Mouse (Mus musculus) embryonic facial prominence, embryonic 11.5 days (tissue): ENCODE measurements around the gene Sin3a. TPM values are rescaled to one million over a fixed set of nuclear protein-coding genes. Genes with fewer than 3 reads are reported as not detected.
A peak's percentile ranks its signal among the peaks of the same experiment; 100 is the strongest.

ENCODE experiments used
- ATAC-seq: fragments of 200-750 bp; cut with Nextera tagmentation; replicated peaks from 2 replicates; pipeline ENCODE4 v1.8.0; 2017; ENCODE audit warnings: low read depth; ENCODE audit not compliant: insufficient number of reproducible peaks, low FRiP score, low TSS enrichment
- DNase-seq: peaks from one replicate; pipeline ENCODE4 v3.0.0-alpha.2; 2015; ENCODE audit warnings: low spot score
- H3K27ac ChIP-seq: fragments of 300-500 bp; sonication (generic); replicated peaks from 2 replicates; pipeline ENCODE4 v1.5.1; 2014; ENCODE audit warnings: mild to moderate bottlenecking, low read depth, low read length, control low read depth
- H3K27me3 ChIP-seq: fragments of 300-500 bp; sonication (generic); 2 replicates; pipeline ENCODE4 v1.6.1; 2014; ENCODE audit warnings: mild to moderate bottlenecking, low read length, moderate library complexity, mixed read lengths; ENCODE audit not compliant: control insufficient read depth, insufficient read depth
- H3K36me3 ChIP-seq: fragments of 300-500 bp; sonication (generic); replicated peaks from 2 replicates; pipeline ENCODE4 v1.6.1; 2014; ENCODE audit warnings: low read depth, mild to moderate bottlenecking, low read length, moderate library complexity, mixed read lengths; ENCODE audit not compliant: control insufficient read depth, insufficient read depth
- H3K4me1 ChIP-seq: fragments of 300-500 bp; sonication (generic); 2 replicates; pipeline ENCODE4 v1.6.1; 2014; ENCODE audit warnings: low read length, mixed read lengths; ENCODE audit not compliant: control insufficient read depth, insufficient read depth
- H3K4me2 ChIP-seq: fragments of 300-500 bp; sonication (generic); 2 replicates; pipeline ENCODE4 v1.6.1; 2014; ENCODE audit warnings: low read depth, mild to moderate bottlenecking, control low read depth, low read length, moderate library complexity
- H3K4me3 ChIP-seq: fragments of 300-500 bp; sonication (generic); 2 replicates; pipeline ENCODE4 v1.5.1; 2014; ENCODE audit warnings: low read depth, low read length, control low read depth
- H3K9ac ChIP-seq: fragments of 300-500 bp; sonication (generic); replicated peaks from 2 replicates; pipeline ENCODE4 v1.6.1; 2014; ENCODE audit warnings: mild to moderate bottlenecking, control low read depth, low read length
- H3K9me3 ChIP-seq: fragments of 300-500 bp; sonication (generic); replicated peaks from 2 replicates; pipeline ENCODE4 v1.6.1; 2016; ENCODE audit warnings: mild to moderate bottlenecking, low read length, inconsistent platforms, mixed read lengths; ENCODE audit not compliant: control insufficient read depth
- WGBS: fragments of 180-500 bp; shearing (Covaris S2); extraction: QIAGEN DNeasy Blood & Tissue Kit; methylation state at CpG from one replicate; pipeline ENCODE4 v1.1.7; 2014; 5-methylcytosine and 5-hydroxymethylcytosine counted together
- polyA plus RNA-seq: library from polyadenylated mRNA; unstranded; fragments of >200 nt; fragmentation: Nextera tagmentation; extraction: Ambion mirVana; gene quantifications from 2 replicates; pipeline ENCODE4 v1.2.1, GENCODE M21; 2014

The Sin3a gene
- polyA plus RNA-seq, 1 experiment from 2014 or later, result 58.3 TPM

DNA sequence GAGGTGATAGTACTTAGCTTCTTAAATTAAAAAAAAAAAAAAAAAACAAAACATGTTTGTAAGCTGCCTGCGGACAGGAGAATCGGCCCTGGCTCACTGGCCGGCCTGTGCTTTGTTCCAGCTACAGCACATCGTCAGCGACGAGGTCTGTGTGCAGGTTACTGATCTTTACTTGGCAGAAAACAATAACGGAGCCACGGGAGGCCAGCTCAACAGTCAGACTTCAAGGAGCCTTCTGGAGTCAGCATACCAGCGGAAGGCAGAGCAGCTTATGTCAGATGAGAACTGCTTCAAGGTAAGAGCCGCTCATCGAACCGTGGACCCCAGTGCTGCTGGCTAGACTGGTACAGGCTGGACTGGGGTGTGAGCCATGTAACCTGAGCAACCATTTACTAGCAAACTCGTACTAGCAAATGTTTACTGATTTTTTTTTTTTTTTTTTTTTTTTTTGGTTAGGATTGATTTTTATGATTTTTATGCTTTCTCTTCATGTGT, 45.5 kb downstream of the Sin3a start:
- Histone ChIP-seq H3K4me2 (no peak overlapping the region), H3K36me3 (peaks cover 20% of the 10 kb centered on the region), H3K4me1 (no peaks in the 10 kb centered on the region), H3K9ac (no peak overlapping the region), H3K27ac (no peak overlapping the region), H3K27me3 (no peaks in the 10 kb centered on the region), H3K9me3 (no peaks in the 10 kb centered on the region), H3K4me3 (no peak overlapping the region)
- ATAC-seq, result no peak
- WGBS, result 93% methylated on average over 13 of the region's 13 CpGs
- DNase-seq, result no peak

DNA sequence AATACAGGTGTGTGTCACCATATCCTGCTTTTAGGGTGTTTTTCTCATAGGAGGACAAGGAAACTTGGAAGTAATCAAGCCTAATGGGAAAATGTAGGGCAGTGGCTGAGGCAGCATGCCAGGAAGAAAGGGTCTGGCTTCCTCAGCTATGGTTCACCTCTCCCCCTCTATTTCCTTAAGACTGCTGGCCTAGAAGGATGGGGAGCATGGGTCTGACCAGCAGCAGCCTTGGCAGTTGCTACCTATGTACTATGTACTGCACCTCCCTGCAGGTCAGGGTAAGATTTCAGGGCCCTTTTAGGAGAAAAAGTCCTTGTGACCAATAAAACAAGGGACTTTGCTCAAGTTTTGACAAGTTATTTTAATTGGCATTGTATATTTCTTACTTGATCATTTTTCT, 57.8 kb downstream of the Sin3a start:
- H3K27ac ChIP-seq, result no peak overlapping the region
- H3K4me2 ChIP-seq, result no peak overlapping the region
- H3K4me3 ChIP-seq, result no peak overlapping the region
- H3K36me3 ChIP-seq, result peaks cover 5% of the 10 kb centered on the region
- H3K9me3 ChIP-seq, result no peaks in the 10 kb centered on the region
- ATAC-seq (no peak), DNase-seq (no peak)
- no peaks in the 10 kb centered on the region for H3K4me1 ChIP-seq
- H3K27me3 ChIP-seq, result no peaks in the 10 kb centered on the region
- no peak overlapping the region for H3K9ac ChIP-seq

DNA sequence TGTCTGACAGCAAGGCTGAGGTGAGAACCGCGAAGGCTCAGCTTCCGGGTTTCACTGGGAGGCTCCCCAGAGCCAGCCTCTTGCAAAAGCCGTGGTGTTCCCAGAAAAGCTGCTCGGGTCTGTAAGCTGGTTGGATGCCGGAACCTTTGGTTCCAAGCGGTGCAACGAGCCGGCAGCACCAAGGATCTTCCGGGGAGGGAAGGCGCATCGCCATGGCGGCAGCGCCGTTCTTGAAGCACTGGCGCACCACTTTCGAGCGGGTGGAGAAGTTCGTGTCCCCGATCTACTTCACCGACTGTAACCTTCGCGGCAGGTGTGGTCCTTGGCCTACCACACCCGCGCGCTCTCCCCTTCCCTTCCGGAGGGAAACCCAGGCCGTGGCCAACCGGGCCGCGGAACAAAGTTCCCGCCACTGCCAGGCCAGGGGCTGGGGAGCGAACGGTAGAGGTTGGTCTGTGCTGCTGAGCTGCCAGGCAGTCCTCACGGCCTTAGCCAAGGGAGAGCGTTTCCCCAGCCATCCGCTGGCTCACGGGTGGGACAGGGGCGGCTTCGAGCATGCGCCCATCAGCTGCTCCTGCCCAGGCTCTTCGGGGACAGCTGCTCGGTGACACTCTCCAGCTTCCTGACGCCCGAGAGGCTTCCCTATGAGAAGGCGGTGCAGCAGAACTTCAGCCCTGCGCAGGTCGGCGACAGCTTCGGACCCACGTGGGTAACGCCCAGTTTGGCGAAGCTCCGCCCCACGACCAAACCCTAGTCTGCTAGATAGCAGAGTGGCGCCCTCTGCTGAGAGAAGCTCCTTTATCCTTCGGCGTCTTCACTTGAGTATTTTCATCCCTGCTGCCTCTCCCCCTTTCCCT, 59.0 kb downstream of the Sin3a start, which contains the start of gene Man2c1:
TSS of gene Man2c1 (plus strand) at position 114 of the 857 bp plus-strand sequence.
- Histone ChIP-seq H3K4me2 (peak within 1 kb of the TSS; percentile 93), H3K9ac (peak within 1 kb of the TSS; percentile 76), H3K36me3 (peaks cover 5% of the 10 kb centered on the region), H3K4me1 (no peaks in the 10 kb centered on the region), H3K9me3 (no peaks in the 10 kb centered on the region), H3K27ac (peak within 1 kb of the TSS; percentile 86), H3K4me3 (peak within 1 kb of the TSS; percentile 68), H3K27me3 (no peaks in the 10 kb centered on the region)
- ATAC-seq (peak; percentile 90), DNase-seq (peak; percentile 96)
- under 1% methylated on average over 57 of the region's 58 CpGs for WGBS

DNA sequence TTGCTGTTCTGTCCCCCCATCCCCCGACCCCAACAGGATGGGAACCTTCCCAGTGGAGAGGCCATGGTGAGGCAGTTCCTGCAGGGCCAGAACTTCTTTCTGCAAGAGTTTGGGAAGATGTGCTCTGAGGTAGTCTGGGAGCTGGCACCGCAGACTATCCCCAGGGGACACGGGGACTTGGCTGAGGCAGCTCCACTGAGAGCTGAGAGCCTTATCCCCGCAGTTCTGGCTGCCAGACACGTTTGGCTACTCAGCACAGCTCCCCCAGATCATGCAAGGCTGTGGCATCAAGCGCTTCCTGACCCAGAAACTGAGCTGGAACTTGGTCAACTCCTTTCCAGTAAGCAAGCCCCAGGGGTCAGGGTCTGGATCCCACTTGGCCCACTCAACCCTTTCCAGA, 65.4 kb downstream of the Sin3a start:
- no peak overlapping the region for H3K4me2 ChIP-seq
- no peak overlapping the region for H3K9ac ChIP-seq
- WGBS, result 82% methylated on average over 6 of the region's 6 CpGs
- peaks cover 5% of the 10 kb centered on the region for H3K36me3 ChIP-seq
- H3K4me3 ChIP-seq, result no peak overlapping the region
- no peak overlapping the region for H3K27ac ChIP-seq
- DNase-seq (no peak), ATAC-seq (no peak)
- no peaks in the 10 kb centered on the region for H3K4me1 ChIP-seq
- H3K9me3 ChIP-seq, result no peaks in the 10 kb centered on the region
- H3K27me3 ChIP-seq, result no peaks in the 10 kb centered on the region

DNA sequence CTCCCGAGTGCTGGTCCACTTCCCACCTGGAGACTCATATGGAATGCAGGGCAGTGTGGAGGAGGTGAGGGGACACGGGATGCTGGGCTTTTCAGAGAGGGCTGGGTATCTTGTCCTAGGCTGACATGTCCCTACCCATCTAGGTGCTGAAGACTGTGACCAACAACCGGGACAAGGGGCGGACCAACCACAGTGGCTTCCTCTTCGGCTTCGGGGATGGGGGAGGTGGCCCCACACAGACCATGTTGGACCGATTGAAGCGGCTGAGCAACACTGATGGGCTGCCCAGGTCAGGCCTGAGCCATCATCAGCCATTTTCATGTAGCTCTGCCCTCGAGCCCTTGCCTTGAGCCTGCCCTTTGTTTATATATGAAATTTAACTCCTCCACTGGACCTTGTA, 65.9 kb downstream of the Sin3a start:
- Histone ChIP-seq H3K9me3 (no peaks in the 10 kb centered on the region), H3K27me3 (no peaks in the 10 kb centered on the region), H3K9ac (no peak overlapping the region), H3K4me1 (no peaks in the 10 kb centered on the region), H3K27ac (no peak overlapping the region), H3K36me3 (peaks cover 5% of the 10 kb centered on the region), H3K4me3 (no peak overlapping the region), H3K4me2 (no peak overlapping the region)
- DNase-seq, result no peak
- no peak for ATAC-seq
- 82% methylated on average over 9 of the region's 9 CpGs for WGBS

DNA sequence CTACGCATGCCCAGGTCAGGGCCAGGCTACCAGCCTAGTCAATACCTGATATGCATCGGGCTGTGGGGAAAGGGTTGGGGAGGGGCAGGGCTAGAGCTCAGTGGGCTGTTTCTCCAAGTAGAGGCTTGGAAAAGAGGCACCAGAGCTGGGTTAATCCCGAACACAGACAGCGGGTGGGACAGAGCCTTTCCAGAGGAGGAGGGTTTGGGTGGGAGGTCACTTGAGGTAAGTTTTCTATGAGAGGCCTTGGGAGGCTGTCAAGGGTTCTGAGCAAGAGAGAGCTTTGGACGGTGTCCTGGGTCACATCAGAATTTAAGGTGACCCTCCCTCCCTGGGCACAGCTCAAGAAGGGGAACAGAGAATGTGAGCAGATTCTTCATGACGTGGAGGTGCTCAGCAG, 66.7 kb downstream of the Sin3a start:
- H3K9me3 ChIP-seq, result no peaks in the 10 kb centered on the region
- no peak overlapping the region for H3K27ac ChIP-seq
- no peak for ATAC-seq
- no peak overlapping the region for H3K4me2 ChIP-seq
- peaks cover 5% of the 10 kb centered on the region for H3K36me3 ChIP-seq
- H3K27me3 ChIP-seq, result no peaks in the 10 kb centered on the region
- H3K9ac ChIP-seq, result no peak overlapping the region
- no peaks in the 10 kb centered on the region for H3K4me1 ChIP-seq
- 83% methylated on average over 6 of the region's 6 CpGs for WGBS
- no peak for DNase-seq
- no peak overlapping the region for H3K4me3 ChIP-seq

DNA sequence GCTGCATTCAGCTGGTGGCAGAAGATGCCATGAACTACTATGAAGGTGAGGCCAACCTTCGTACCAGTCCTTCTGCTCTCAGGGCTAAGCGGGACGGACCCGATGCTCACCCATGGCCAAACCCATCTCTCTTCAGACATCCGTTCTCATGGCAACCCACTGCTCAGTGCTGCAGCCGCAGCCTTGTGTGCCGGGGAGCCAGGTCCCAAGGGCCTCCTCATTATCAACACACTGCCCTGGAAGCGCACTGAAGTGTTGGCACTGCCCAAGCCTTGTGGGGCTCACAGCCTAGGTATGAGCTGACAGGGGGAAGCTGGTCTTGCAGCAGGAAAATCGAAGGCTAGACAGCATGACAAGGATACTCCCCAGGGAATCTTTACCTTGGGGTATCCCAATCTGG, 67.3 kb downstream of the Sin3a start:
- no peak overlapping the region for H3K4me3 ChIP-seq
- ATAC-seq, result no peak
- DNase-seq, result no peak
- H3K4me2 ChIP-seq, result no peak overlapping the region
- H3K36me3 ChIP-seq, result peaks cover 5% of the 10 kb centered on the region
- 92% methylated on average over 9 of the region's 9 CpGs for WGBS
- no peaks in the 10 kb centered on the region for H3K4me1 ChIP-seq
- no peaks in the 10 kb centered on the region for H3K9me3 ChIP-seq
- no peak overlapping the region for H3K27ac ChIP-seq
- no peak overlapping the region for H3K9ac ChIP-seq
- no peaks in the 10 kb centered on the region for H3K27me3 ChIP-seq

DNA sequence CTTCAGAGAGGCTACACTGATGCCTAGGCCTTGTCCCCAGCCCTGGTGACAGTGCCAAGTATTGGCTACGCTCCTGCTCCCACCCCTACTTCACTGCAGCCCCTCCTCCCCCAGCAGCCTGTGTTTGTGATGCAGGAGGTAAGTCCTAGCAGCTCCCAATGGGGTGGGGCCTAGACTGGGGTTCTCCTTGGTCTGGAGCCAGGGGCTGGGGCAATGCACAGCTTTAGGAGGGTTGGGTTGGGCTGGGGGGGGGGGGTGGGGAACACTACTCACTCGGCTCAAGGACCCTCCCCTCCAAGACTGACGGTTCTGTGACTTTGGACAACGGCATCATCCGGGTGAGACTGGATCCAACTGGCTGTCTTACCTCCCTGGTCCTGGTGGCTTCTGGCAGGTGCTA, 67.7 kb downstream of the Sin3a start:
- H3K9me3 ChIP-seq, result no peaks in the 10 kb centered on the region
- H3K4me3 ChIP-seq, result no peak overlapping the region
- H3K4me2 ChIP-seq, result no peak overlapping the region
- no peak for ATAC-seq
- no peak for DNase-seq
- H3K9ac ChIP-seq, result no peak overlapping the region
- whole genome bisulfite sequencing, result 93% methylated on average over 5 of the region's 5 CpGs
- H3K27ac ChIP-seq, result no peak overlapping the region
- peaks cover 5% of the 10 kb centered on the region for H3K36me3 ChIP-seq
- no peaks in the 10 kb centered on the region for H3K27me3 ChIP-seq
- no peaks in the 10 kb centered on the region for H3K4me1 ChIP-seq
